Mouse (Mus musculus): ENCODE results near the gene Ccl3.

The Ccl3 gene

DNA sequence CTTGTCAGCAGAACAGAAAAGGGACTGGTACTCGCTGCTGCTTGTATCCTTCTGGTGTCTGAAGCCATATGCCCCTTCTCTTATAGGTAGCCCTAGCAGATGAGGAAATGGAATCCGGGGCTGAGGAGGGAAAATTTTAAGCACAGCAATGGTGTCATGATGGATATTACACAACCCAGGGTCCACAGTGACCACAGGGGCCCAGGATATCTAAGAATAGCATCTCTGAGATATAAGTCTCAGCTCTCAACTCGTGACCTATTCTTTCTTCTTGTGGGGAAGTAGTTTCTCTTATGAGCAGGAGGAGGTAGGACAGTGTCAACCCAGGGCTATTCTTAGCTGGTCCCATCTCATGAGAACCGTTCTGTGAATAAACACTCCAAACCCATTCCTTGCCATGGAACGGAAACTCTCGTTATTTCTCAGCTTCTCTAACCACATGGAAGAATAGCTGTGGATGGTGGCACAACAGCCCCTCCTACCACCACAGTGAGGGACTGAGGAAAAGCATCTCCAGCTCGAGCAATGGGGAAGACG lies at the start of gene Ccl3:
Ccl3 (minus strand) TSS at position 51 of the 537 bp plus-strand sequence.
- DNase-seq = no peak

DNA sequence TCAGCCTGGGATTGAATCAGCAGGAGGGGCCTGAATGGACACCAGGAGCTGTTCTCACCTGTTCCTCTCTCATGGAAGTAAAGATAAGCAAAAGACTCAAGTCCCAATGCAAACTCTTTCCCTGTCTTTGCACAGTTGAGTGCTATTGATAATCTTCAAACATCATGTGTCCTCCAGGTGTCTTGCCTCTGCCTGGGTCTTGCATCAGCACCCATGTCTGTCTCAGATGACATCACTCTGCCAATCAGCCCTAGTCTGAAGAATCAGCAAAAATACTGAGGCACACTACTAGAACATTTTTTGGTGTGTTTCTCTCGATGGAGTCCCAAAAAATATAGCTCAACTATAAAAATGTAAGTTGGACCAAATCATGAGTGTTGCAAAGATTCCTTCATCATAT lies 42.9 kb upstream of the Ccl3 start:
- DNase-seq = no peak

DNA sequence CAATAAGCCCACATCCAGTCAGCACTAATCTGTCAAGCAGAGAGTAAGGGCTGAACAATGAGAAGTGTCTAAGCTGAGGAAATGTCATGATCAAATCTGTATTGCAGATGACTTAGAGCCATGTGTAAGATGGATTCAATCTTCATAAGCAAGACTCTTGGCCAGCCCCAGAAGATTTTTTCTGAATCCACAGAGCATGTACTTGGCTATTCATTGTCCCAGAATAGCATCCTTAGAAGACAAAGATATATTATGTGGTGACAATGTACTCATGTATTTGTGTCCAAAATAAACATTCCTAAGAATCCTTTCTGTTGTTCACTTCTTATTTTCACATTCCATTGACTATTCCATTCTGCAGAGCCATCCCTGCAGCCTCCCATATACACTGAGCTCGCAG lies 40.8 kb upstream of the Ccl3 start:
- DNase-seq = no peak

DNA sequence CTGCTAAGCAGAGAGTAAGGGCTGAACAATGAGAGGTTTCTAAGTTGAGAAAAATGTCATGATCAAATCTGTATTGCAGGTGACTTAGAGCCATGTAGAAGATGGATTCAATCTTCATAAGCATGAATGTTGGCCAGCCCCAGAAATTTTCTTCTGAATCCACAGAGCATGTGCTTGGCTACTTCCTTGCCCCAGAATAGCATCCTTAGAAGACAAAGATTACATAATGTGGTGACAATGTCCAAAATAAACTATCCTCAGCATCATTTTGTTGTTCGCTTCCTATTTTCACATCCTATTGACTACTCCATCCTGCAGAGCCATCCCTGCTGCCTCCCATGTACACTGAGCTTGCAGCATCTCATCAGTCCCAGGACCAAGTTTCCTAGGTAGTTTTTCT lies 26.5 kb upstream of the Ccl3 start:
- no peak for DNase-seq

DNA sequence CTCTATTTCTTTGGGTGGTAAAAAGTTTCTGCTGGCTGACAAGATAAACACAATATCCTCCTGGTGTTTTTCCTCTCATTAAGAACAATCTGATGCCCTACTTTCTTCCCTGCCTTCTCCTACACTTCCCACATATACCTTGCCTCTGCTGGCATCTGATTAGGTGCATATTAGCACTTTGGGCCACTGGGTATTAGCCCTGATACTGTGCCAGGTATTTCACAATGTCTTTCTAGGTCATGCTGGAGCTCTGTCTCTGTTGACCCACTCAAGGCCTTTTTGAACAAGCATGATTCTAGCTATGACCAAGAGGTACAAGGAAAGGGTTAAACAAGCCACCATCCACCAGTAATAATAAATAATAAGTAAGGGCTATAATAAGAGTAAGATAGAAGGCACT lies 22.6 kb upstream of the Ccl3 start:
- DNase-seq = no peak

DNA sequence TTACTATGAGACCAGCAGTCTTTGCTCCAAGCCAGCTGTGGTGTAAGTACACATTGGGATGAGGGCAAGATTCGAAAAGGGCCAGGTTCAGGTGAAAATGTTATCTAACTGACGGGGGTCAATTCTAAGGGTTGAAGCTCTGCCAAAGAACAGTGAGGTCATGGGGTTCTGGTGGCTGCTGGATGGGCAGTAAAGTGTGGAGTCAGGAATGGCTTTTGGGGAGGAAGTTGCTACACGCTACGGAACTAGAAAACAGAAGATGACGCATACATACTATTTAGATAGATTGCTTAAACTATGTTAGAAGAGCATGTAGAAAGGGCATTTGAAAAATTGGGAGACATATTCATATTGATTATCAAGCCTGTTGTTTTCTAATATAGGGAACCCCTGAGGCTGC lies 14.4 kb upstream of the Ccl3 start:
- DNase-seq = no peak

DNA sequence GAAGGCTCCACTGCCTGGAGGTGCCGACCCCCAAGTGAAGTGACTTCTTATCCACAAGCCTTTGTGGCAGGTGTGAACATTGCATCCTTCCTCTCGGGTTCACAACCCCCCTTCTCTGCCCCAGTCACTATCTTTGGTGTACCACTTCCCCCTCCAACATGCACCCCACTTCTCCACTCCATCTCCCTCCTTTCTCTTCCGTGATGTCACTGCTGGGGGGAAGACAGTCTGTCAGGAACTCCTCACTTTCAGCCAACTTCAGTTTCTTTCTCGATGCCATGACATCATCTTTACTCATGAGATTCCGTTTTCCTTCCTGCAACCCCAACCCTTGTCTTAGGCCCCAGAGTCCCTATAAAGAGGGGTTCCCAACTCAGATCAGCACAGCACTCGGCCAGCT lies 13.0 kb upstream of the Ccl3 start, which contains the start of gene Ccl4:
Ccl4 (plus strand) TSS at position 381 of the 400 bp plus-strand sequence.
- DNase-seq = no peak

DNA sequence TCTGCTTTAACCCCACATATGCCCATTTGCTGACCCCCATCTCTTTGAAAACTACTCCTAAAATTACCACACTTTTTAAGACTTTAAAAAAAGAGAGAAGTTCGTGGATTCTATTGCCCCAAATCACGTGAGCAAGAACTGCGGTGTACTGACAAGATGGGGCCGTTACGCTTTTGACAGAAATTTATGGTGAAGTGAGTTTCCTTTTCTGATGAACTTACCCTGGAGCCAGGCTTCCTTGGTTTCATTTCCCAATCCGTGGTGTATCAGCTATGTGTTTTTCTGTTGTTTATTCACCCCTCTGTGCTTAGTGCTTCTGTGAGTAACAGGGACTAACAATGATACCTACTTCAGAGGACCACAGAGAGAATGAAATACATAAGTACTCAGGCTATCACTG lies 9.6 kb upstream of the Ccl3 start:
- no peak for DNase-seq

DNA sequence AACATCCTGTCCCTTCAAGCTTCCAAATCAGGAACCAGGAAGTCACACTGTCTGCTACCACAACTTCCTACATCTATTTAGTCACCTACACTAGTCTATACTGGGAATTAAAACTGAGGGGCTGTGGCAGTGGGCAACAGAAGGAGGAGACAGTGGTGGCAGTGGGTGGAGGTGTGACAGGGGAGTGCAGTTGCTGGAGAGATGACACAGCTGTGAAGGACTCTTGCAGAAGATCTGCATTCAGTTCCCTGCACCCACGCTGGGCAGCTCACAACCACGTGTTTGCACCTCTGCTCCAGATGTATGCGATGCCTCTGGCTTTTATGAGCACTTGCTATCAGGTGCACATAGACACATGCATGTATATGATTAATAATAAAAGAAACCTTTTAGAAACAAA lies 8.4 kb upstream of the Ccl3 start:
- DNase-seq = no peak

DNA sequence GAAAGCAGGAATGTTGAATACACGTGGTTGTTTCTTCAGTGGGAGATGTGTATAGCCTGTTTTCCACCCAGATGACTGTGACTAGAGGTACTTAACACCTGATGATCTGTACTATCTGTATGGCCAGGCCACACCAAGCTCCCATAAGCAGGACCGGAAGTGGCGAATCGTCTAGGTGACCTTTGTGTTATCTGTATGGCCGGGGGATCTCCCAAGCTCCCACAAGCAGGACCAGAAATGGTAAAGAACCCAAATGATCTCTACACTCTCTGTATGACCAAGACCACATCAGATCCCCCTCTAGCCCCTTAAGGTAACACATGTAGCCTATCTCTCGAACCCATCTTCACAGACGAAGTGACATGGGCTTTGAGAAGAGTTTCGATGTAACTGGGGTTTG lies 5.5 kb upstream of the Ccl3 start:
- no peak for DNase-seq

DNA sequence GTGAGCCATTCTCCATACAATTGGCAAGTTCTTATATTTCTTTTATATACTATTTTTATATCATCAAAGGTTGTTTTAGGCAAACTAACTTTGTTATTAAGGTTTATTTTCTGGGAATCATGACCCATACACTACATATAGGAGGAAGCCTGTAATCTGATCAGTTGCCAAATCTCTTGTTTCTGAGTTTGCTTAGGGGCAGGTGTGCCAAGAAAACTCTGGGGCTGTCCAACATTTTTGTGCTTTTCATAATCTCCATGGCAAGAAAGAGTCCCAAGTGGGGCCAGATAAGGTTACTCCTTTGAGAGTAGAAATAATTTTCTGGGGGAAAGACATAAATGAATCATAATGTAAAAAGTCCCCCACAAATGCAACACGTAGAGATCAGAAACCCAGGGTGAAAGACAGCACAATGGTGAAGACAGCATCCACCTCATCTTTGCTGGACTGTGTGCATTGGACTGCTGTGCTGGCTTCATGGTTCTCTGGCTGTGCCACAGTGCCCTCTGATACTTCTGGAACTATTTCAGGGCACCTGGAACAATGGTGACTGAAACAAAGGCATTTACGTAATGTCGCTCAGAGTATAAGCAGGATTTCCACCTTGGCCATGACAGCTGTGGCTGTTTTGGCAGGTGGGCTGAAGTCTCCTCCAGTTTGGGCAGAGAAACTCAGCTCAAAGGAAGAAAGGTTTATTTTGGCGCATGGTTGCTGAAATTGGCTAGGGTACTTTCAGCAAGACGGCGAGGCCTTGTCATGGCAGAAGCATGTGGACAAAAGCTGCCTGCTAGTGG lies 2.6 kb downstream of the Ccl3 start:
- no peak for DNase-seq

DNA sequence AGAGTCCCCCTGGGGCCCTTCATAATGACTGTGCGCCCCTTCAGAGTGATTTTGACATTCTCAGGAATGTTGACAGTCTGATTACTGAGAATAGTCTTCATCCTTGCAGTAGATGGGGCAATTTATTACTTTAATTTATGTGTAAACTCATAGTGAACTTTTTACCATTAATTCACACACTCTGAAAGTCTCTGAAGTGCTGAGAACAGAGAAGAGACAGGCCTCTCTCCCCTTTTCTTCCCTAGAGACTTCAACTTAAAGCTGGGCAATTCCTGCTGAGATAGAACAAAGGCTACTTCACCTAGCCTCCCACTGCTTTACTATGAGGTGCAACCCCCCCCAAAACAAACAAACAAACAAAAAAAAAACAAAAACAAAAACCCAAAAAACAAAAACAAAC lies 3.6 kb downstream of the Ccl3 start, which contains the start of gene Rpl9-ps1:
Rpl9-ps1 (minus strand) TSS at position 101 of the 400 bp plus-strand sequence.
- no peak for DNase-seq

DNA sequence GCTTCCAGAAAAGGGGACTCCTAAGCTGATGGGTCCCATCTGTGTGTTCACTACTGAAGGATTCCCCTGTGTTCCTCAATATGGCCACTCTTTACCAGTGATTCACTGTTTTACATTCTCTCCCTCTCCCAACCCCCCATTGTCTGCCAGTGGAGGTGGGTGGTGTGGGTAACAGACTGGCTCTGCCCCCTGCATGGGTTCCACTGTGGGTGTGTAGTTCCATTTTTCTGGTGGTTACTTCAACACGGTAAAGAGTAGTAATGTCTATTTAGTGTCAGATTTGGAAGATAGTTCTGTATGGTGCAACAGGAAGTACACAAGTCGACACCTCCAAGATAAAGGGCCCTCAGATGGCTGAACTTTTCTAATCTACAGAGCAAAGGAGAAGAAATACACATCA lies 7.9 kb downstream of the Ccl3 start:
- no peak for DNase-seq

DNA sequence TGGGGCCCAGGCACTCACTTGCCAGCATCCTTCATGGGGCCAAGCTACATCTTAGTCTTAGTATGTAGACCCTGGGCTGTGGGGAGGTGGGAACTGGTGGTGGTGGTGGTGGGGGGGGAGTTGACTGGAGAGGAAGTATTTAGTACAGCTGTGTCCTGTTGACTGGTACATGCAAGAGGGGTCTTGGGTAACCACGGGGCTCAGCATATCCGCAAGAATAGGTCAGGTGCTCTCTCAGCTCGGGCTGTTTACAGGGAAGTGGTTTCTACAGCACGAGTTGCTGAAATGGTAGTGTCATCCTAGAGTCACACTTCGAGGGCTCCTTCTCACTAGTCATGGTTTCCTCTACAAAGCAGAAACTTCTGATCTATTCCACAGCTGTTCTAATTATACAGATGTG lies 9.0 kb downstream of the Ccl3 start:
- peak; percentile 40 for DNase-seq

DNA sequence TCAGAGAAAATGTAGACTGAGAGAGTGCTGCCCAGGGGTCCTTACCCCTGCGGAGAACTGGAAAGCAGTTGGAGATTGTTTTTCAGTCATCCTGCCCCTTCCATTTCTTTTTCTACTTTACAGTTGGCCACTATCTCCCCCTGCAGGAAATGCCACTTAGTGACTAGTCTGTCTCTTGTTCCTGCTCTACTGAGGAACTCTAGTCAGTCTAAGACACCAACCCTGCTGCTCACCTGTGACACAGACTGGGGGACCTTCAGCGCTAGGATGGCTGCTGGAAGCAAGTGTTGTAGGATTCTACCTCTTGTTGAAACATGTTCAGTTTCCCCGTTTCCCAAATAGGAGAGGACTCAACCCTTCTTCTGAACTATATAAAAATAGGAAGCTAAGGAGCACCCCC lies 9.6 kb downstream of the Ccl3 start:
- no peak for DNase-seq

DNA sequence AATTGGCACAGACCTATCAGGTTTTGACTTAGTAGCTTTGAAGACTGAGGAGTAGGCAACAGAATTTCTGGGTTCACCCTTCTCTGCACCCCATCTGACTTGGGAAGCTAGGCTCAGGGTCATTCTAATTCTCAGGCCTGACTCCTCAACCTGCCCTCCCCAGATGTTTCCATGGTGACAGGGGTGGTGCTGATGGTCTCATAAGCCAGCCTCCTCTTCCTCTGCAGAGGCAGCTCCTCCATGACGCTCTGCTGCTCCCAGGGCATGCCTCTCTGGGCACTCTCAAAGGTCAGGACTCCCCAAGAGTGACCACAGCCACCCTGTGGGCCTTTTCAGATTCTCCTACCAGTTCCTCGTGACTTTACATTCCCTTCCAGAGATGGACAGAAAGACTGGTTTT lies 10.2 kb downstream of the Ccl3 start:
- no peak for DNase-seq

DNA sequence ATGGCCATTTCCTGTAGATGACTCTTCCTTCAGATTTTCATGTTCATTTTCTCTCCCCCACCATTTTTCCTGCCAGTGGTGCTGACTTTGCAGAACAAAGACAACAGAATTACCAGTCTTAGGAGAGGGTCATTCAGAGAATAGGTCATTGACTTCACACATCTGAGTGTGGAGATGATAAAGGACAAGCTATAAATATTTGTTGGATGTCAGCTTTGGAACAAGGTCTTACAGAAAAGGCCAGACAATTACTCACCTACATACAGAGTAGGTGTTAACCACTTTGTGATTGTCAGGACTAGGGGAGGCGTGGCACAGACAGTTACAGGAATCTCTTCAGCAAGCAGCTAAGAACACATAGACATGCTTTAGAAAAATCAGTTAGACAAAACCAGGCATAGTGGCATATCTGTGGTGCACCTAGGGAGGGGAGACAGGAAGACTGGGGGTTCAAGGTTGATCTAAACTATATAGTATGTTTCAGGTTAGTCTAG lies 12.4 kb downstream of the Ccl3 start:
- DNase-seq = no peak

DNA sequence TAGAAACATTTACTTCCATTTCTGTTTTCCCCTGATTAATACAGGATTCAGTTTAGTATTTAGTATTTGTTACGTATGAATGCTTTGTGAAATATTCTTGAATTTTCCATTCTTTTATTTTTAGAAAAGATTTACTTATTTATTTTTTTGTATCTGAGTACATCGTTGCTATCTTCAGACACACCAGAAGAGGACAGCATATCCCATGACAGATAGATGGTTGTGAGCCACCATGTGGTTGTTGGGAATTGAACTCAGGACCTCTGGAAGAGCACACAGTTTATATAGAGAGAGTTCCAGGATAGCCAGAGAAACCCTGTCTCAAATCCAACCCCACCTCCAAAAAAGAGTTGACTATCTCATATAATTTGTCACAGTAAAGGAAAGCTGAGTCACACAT lies 14.3 kb downstream of the Ccl3 start:
- DNase-seq = no peak

DNA sequence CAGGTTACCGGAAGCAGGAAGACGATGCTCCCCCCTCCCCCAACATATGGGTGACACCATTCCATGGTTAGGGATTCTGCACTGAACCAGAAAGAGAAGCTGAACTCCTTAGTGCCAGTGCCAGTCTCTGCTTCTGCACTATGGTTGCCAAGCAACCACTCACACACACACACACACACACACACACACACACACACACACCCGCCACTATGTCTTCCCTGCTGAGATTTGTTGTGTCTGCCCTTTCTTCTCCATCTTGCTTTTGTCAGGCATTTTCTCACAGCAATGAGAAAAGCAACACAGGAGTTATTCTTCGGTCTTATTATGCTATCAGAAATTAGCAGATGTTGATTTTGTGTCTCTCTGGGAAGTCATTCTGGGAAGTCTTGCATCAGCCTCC lies 14.7 kb downstream of the Ccl3 start:
- DNase-seq = no peak

DNA sequence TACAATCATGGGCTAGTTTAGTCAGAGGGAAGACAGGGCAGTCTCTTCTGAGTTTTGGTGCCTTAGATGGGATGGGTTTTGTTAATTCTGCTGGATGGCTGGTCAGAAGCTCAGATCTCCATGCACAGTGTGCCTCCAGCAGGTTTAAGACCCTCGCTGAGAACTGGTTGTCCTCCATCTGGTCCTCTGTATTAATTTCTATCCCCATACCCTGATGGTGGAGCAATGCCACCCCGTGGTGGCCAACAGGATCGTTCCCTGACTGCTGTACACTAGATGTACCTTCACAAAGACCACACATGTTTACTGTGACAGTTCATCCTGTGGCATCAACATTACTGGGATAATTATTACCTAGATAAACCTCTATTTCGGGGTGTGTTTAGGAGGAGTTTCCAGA lies 16.4 kb downstream of the Ccl3 start:
- no peak for DNase-seq

DNA sequence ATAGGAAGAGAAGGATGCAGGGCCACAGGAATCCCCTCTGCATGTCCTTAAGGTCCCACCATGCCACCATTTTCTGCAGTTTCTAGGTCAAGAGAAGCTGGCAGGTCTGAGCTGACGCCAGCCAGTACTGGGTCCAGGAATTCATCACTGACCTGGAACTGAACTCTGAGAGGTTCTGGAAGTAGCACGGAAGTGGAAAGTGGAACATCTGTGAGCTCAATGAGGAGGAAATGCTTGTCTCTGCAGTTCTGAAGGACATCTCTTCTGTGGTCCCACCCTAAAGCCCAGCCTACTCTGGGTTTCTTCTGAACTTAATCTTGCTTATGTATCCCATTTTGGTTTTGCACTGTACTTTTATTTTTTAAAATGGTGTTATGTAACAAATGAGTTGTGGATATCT lies 18.1 kb downstream of the Ccl3 start:
- DNase-seq = no peak

DNA sequence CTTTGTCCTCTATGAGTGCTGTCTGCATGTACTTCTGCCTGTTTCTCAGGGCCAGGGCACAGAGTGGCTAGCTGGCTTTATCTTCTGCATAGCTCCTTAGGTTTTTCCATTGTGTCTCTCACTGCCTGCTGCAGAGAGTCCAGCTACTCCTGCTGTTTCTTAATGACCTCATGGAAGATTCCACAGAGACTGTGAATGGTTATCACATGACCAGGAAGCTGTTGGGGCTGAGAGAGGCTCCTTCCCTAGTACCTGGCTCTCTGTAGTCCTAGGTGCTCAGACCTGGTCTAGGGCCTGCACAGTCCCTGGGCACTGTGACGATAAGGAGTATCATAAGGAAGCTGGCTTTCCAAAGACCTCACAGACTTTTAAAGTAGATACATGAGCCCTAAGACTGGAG lies 18.5 kb downstream of the Ccl3 start:
- DNase-seq = no peak

DNA sequence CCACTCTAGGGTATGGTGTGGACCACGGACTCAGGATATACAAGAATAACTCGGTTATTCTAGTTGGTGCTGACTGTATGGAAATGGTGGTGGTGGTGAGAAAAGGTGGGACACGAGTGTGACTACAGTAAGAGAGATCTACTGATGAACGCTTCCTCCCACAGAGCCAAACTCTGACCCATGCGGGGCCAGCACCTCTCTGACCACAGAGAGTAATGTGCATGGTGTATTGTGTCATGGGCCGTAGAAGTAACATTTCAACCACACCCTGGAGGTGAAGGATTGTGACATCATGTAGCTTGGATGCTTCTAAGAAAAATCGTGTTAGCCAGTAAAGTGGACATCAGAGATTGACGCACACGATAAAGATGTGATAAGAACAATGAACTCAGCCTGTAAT lies 20.3 kb downstream of the Ccl3 start:
- DNase-seq = no peak

DNA sequence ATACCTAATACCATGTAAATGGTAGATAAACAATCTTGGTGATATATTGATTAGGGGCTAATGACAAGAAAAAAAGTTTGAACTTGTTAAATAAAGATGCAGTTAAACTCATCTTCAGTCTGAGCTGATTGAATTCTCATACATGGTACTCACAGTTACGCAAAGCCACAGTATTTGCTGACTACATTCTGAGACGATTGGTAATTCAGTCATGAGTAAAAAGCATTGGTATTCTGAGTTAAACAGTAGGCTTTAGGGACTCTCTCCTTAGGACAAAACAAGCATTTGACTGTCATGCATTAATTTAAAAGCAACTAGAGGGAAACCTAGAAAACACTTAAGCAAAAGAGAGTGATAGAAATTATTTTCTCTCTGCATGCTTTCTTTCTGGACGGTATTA lies 25.6 kb downstream of the Ccl3 start:
- no peak for DNase-seq

DNA sequence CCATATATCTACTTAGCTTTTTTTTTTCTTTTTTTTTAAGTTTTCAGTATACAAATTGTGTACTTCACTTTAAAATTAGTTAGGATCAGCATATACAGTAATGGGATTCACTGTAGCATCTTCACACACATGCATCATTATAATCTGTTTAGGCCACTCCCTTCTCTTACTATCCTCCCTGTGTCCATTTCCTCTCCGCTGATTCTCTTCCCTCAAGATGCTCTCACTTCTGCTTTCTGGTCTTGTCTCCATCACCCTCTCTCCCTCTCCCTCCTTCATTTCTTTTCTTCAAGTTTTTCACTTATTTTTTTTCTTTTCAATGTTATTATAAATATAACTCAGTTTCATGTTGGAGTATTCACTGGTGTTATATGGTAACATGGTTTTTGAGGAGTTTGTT lies 30.1 kb downstream of the Ccl3 start:
- no peak for DNase-seq
